Mouse (Mus musculus): ENCODE results near the gene Gmnn. TPM values are rescaled to one million over a fixed set of nuclear protein-coding genes. Genes with fewer than 3 reads are reported as not detected.

Gene Gmnn
- polyA plus RNA-seq, 1 experiment from 2014 or later: 218 TPM

DNA sequence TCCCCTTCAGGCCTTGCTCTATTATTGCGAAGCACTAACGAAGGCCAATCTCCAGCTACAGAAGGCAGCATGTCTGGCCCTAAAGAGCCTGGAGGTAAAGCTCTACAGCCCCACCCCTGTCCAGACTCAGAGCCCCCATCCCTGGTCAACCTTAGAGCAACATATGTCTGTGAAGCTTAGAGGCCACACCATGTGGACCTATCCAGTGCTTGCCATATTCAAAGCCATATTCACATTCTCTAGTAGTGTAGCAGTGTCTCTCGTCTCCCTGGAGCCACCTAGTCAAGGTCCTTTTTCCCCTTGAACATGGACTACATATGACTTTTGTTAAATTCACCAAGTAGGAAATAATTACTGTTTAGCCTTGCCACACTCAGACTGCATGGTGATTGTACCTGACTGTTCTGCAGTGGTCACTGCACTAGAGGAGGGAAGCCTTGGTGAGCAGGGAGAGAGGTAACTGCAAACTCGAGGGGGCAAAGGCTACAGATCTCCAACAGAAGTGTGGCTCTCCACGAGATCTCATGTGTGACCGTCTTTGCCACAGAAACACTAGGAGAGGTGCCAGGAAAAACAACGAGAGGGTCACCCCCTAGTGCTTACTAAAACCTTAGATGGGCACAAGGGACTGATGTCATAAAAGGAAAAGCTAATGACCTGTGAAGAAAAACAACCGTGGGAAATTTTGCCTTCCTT, 37.9 kb downstream of the Gmnn start:
- no peaks in the 10 kb centered on the region for H3K4me1 ChIP-seq (replicated peaks; ENCODE audit: control insufficient read depth, insufficient read depth, low read length)
- no peak overlapping the region for H3K4me3 ChIP-seq (ENCODE audit: low read depth, low read length)
- H3K4me2 ChIP-seq: no peak overlapping the region
- no peak overlapping the region for H3K9ac ChIP-seq (ENCODE audit: low read depth, low read length)
- no peaks in the 10 kb centered on the region for H3K27me3 ChIP-seq (replicated peaks; ENCODE audit: control insufficient read depth, insufficient read depth, low read length)
- no peak for ATAC-seq (replicated peaks; ENCODE audit: low FRiP score)
- H3K36me3 ChIP-seq (ENCODE audit: control insufficient read depth, insufficient read depth, low read length): 0 out of 2 replicates have a peak, but pooled peaks cover 2% of the 10 kb centered on the region
- no peak for DNase-seq (ENCODE audit: low spot score)
- H3K9me3 ChIP-seq (ENCODE audit: control insufficient read depth, low read length): no peaks in the 10 kb centered on the region
- H3K27ac ChIP-seq (ENCODE audit: low read depth, low read length): no peak overlapping the region
- 76% methylated on average over 8 of the region's 8 CpGs for WGBS

DNA sequence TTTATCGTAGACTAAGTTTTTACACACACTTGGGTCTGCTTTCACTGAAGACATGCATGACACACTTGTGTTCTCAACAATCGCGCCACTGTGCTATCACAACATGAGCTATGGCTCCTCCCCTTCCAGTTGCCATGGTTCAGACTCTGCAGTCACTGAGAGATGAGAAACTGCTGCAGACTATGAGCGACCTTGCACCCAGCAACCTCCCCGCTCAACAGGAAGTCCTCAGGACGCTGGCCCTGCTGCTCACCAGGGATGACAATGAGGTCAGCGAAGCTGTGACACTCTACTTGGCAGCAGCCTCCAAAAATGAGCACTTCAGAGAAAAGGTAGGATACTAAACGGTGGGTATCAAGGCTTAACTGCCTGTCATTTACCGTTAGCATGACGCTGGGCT, 40.2 kb downstream of the Gmnn start:
- H3K9me3 ChIP-seq (ENCODE audit: control insufficient read depth, low read length): no peaks in the 10 kb centered on the region
- H3K4me2 ChIP-seq: no peak overlapping the region
- H3K27me3 ChIP-seq (replicated peaks; ENCODE audit: control insufficient read depth, insufficient read depth, low read length): no peaks in the 10 kb centered on the region
- H3K36me3 ChIP-seq (ENCODE audit: control insufficient read depth, insufficient read depth, low read length): 0 out of 2 replicates have a peak, but pooled peaks cover 2% of the 10 kb centered on the region
- no peak overlapping the region for H3K9ac ChIP-seq (ENCODE audit: low read depth, low read length)
- H3K4me3 ChIP-seq (ENCODE audit: low read depth, low read length): no peak overlapping the region
- WGBS: 76% methylated on average over 10 of the region's 10 CpGs
- ATAC-seq (replicated peaks; ENCODE audit: low FRiP score) (no peak), DNase-seq (ENCODE audit: low spot score) (no peak)
- no peak overlapping the region for H3K27ac ChIP-seq (ENCODE audit: low read depth, low read length)
- no peaks in the 10 kb centered on the region for H3K4me1 ChIP-seq (replicated peaks; ENCODE audit: control insufficient read depth, insufficient read depth, low read length)

DNA sequence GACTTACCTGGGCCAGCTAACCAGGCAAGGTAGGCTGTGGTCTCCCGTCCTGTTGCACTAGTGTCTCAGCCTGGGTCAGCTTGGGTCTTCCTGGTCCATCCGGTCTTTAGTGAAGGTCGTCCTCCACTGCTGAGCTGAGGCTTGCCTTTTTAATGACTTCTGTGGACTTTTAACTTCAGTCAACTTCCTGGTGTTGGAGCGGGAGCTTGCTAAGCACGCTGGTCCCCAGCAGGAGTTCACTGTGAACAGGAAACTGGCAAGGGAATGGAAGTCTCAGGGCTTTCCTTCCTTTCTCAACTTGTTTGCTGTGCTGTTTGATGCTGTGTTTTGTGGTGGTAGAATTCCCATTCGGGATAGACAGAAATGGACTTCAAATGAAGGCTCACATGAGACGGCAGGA, 44.0 kb downstream of the Gmnn start:
- 68% methylated on average over 7 of the region's 7 CpGs for WGBS
- H3K36me3 ChIP-seq (ENCODE audit: control insufficient read depth, insufficient read depth, low read length): no peaks in the 10 kb centered on the region
- H3K27ac ChIP-seq (ENCODE audit: low read depth, low read length): no peak overlapping the region
- DNase-seq (ENCODE audit: low spot score) (no peak), ATAC-seq (replicated peaks; ENCODE audit: low FRiP score) (no peak)
- H3K4me2 ChIP-seq: no peak overlapping the region
- no peak overlapping the region for H3K9ac ChIP-seq (ENCODE audit: low read depth, low read length)
- no peak overlapping the region for H3K4me3 ChIP-seq (ENCODE audit: low read depth, low read length)
- no peaks in the 10 kb centered on the region for H3K27me3 ChIP-seq (replicated peaks; ENCODE audit: control insufficient read depth, insufficient read depth, low read length)
- no peaks in the 10 kb centered on the region for H3K9me3 ChIP-seq (ENCODE audit: control insufficient read depth, low read length)
- H3K4me1 ChIP-seq (replicated peaks; ENCODE audit: control insufficient read depth, insufficient read depth, low read length): no peaks in the 10 kb centered on the region

GRCm38 (mm10) chr13:24716441-24716840, 45.3 kb downstream of the Gmnn start:
- no peak overlapping the region for H3K9ac ChIP-seq (ENCODE audit: low read depth, low read length)
- H3K27ac ChIP-seq (ENCODE audit: low read depth, low read length): no peak overlapping the region
- no peaks in the 10 kb centered on the region for H3K27me3 ChIP-seq (replicated peaks; ENCODE audit: control insufficient read depth, insufficient read depth, low read length)
- H3K4me1 ChIP-seq (replicated peaks; ENCODE audit: control insufficient read depth, insufficient read depth, low read length): no peaks in the 10 kb centered on the region
- ATAC-seq (replicated peaks; ENCODE audit: low FRiP score): no peak
- DNase-seq (ENCODE audit: low spot score): no peak
- H3K9me3 ChIP-seq (ENCODE audit: control insufficient read depth, low read length): no peaks in the 10 kb centered on the region
- H3K4me3 ChIP-seq (ENCODE audit: low read depth, low read length): no peak overlapping the region
- no peaks in the 10 kb centered on the region for H3K36me3 ChIP-seq (ENCODE audit: control insufficient read depth, insufficient read depth, low read length)
- H3K4me2 ChIP-seq: no peak overlapping the region
- 73% methylated on average over 9 of the region's 9 CpGs for WGBS

DNA sequence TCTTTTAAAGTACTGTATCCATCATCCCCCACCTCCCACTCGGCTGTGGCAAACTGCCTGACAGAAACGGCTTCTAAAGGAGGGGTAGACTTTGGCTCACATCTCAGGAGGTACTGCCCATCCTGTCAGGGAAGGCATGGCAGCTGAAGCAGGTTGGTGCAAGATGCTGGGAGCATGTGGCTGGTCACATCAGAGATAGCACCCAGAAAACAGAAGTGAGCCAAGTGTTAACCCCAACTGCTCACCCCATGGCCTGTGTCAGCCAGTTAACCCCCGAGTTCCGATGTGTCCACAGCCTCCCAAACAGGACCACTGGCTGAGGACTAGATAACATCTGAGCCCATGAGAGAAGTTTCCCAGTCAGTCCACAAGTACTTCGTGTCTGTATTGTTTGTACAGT, 46.1 kb downstream of the Gmnn start:
- Histone ChIP-seq H3K4me1 (replicated peaks; ENCODE audit: control insufficient read depth, insufficient read depth, low read length) (no peaks in the 10 kb centered on the region), H3K4me2 (no peak overlapping the region), H3K4me3 (ENCODE audit: low read depth, low read length) (no peak overlapping the region), H3K27ac (ENCODE audit: low read depth, low read length) (no peak overlapping the region), H3K9ac (ENCODE audit: low read depth, low read length) (no peak overlapping the region), H3K9me3 (ENCODE audit: control insufficient read depth, low read length) (no peaks in the 10 kb centered on the region), H3K36me3 (ENCODE audit: control insufficient read depth, insufficient read depth, low read length) (no peaks in the 10 kb centered on the region), H3K27me3 (replicated peaks; ENCODE audit: control insufficient read depth, insufficient read depth, low read length) (no peaks in the 10 kb centered on the region)
- 71% methylated on average over 5 of the region's 5 CpGs for WGBS
- no peak for ATAC-seq (replicated peaks; ENCODE audit: low FRiP score)
- no peak for DNase-seq (ENCODE audit: low spot score)

- DNase-seq (ENCODE audit: low spot score) (no peak), ATAC-seq (replicated peaks; ENCODE audit: low FRiP score) (no peak)
- no peaks in the 10 kb centered on the region for H3K9me3 ChIP-seq (ENCODE audit: control insufficient read depth, low read length)
- H3K4me2 ChIP-seq: no peak overlapping the region
- no peaks in the 10 kb centered on the region for H3K4me1 ChIP-seq (replicated peaks; ENCODE audit: control insufficient read depth, insufficient read depth, low read length)
- 84% methylated on average over 9 of the region's 9 CpGs for WGBS
- H3K4me3 ChIP-seq (ENCODE audit: low read depth, low read length): no peak overlapping the region
- no peak overlapping the region for H3K9ac ChIP-seq (ENCODE audit: low read depth, low read length)
- no peaks in the 10 kb centered on the region for H3K27me3 ChIP-seq (replicated peaks; ENCODE audit: control insufficient read depth, insufficient read depth, low read length)
- H3K36me3 ChIP-seq (ENCODE audit: control insufficient read depth, insufficient read depth, low read length): no peaks in the 10 kb centered on the region
- H3K27ac ChIP-seq (ENCODE audit: low read depth, low read length): no peak overlapping the region
These were observed 47.3 kb downstream of the Gmnn start for GRCm38 (mm10) chr13:24714360-24714885.

- Histone ChIP-seq H3K4me1 (replicated peaks; ENCODE audit: control insufficient read depth, insufficient read depth, low read length) (no peaks in the 10 kb centered on the region), H3K9ac (ENCODE audit: low read depth, low read length) (no peak overlapping the region), H3K9me3 (ENCODE audit: control insufficient read depth, low read length) (no peaks in the 10 kb centered on the region), H3K27me3 (replicated peaks; ENCODE audit: control insufficient read depth, insufficient read depth, low read length) (no peaks in the 10 kb centered on the region), H3K36me3 (ENCODE audit: control insufficient read depth, insufficient read depth, low read length) (no peaks in the 10 kb centered on the region), H3K4me3 (ENCODE audit: low read depth, low read length) (no peak overlapping the region), H3K4me2 (peak overlapping the region; percentile 39), H3K27ac (ENCODE audit: low read depth, low read length) (no peak overlapping the region)
- DNase-seq (ENCODE audit: low spot score): peak; percentile 74
- ATAC-seq (replicated peaks; ENCODE audit: low FRiP score): peak; percentile 82
- 23% methylated on average over 16 of the region's 16 CpGs for WGBS
These were observed 48.2 kb downstream of the Gmnn start for GRCm38 (mm10) chr13:24713434-24714000.

- Histone ChIP-seq H3K27me3 (replicated peaks; ENCODE audit: control insufficient read depth, insufficient read depth, low read length) (no peaks in the 10 kb centered on the region), H3K4me2 (no peak overlapping the region), H3K36me3 (ENCODE audit: control insufficient read depth, insufficient read depth, low read length) (no peaks in the 10 kb centered on the region), H3K4me1 (replicated peaks; ENCODE audit: control insufficient read depth, insufficient read depth, low read length) (no peaks in the 10 kb centered on the region), H3K9me3 (ENCODE audit: control insufficient read depth, low read length) (no peaks in the 10 kb centered on the region), H3K4me3 (ENCODE audit: low read depth, low read length) (no peak overlapping the region), H3K9ac (ENCODE audit: low read depth, low read length) (no peak overlapping the region), H3K27ac (ENCODE audit: low read depth, low read length) (no peak overlapping the region)
- DNase-seq (ENCODE audit: low spot score) (no peak), ATAC-seq (replicated peaks; ENCODE audit: low FRiP score) (no peak)
- 78% methylated on average over 7 of the region's 7 CpGs for WGBS
These were observed 49.1 kb downstream of the Gmnn start for GRCm38 (mm10) chr13:24712581-24713130.

DNA sequence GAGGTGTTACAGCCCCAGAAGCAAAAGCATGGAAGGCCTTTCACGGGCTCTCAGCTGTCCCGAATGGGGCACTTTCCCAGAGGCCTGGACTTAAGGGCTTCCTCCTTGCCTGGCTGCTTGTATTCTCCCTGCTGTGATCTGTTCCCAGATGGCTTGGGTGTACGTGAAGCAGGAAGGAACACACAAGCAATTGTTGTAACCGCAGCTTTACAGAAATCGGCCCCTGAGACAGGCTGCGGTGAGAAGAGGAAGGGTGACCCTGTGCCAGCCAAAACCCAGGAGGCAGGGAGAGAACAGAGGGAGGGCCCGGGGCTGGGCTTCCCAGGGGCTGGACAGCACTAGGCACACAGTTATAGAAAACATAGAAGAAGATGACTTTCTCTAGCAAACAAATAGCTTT, 50.8 kb downstream of the Gmnn start:
- H3K27ac ChIP-seq (ENCODE audit: low read depth, low read length): no peak overlapping the region
- ATAC-seq (replicated peaks; ENCODE audit: low FRiP score) (no peak), DNase-seq (ENCODE audit: low spot score) (no peak)
- H3K9me3 ChIP-seq (ENCODE audit: control insufficient read depth, low read length): no peaks in the 10 kb centered on the region
- no peak overlapping the region for H3K9ac ChIP-seq (ENCODE audit: low read depth, low read length)
- H3K27me3 ChIP-seq (replicated peaks; ENCODE audit: control insufficient read depth, insufficient read depth, low read length): no peaks in the 10 kb centered on the region
- WGBS: 57% methylated on average over 7 of the region's 7 CpGs
- no peaks in the 10 kb centered on the region for H3K4me1 ChIP-seq (replicated peaks; ENCODE audit: control insufficient read depth, insufficient read depth, low read length)
- H3K4me3 ChIP-seq (ENCODE audit: low read depth, low read length): no peak overlapping the region
- H3K36me3 ChIP-seq (ENCODE audit: control insufficient read depth, insufficient read depth, low read length): no peaks in the 10 kb centered on the region
- H3K4me2 ChIP-seq: no peak overlapping the region

Data from liver, embryonic 11.5 days (tissue).